Mouse (Mus musculus) megakaryocyte, embryonic 14.5 days (primary cell): ENCODE measurements around the gene Ugt1a7c. TPM values are rescaled to one million over a fixed set of nuclear protein-coding genes. Genes with fewer than 3 reads are reported as not detected.

Experiments used
- H3K27me3 ChIP-seq: replicated peaks from 2 replicates; pipeline ENCODE3; 2012; ENCODE audit warnings: inconsistent platforms
- H3K36me3 ChIP-seq: replicated peaks from 2 replicates; pipeline ENCODE3; 2012; ENCODE audit warnings: low read length, inconsistent platforms, mixed read lengths
- H3K4me1 ChIP-seq: 2 replicates; pipeline ENCODE4 v1.6.1; 2012; ENCODE audit warnings: inconsistent platforms
- H3K4me3 ChIP-seq: replicated peaks from 2 replicates; pipeline ENCODE3; 2012; ENCODE audit warnings: moderate library complexity, mild to moderate bottlenecking, inconsistent platforms
- H3K9me3 ChIP-seq: 2 replicates; pipeline ENCODE4 v1.6.1; 2012; ENCODE audit warnings: inconsistent platforms
- FLI1 ChIP-seq: IDR thresholded peaks from 2 replicates; pipeline ENCODE4 v1.6.1; 2012; ENCODE audit warnings: low read length, inconsistent platforms, mixed read lengths
- GATA1 ChIP-seq: IDR thresholded peaks from 3 replicates; pipeline ENCODE4 v1.6.1; 2012; ENCODE audit warnings: mixed read lengths, low read length, inconsistent platforms, borderline replicate concordance
- polyA plus RNA-seq: library from polyadenylated mRNA; stranded (reverse); fragments of >175 nt; gene quantifications from 2 replicates; pipeline ENCODE4 v1.2.3, GENCODE M21; 2012; ENCODE audit warnings: low replicate concordance; ENCODE audit not compliant: insufficient read depth

Gene Ugt1a7c
- polyA plus RNA-seq, 1 experiment: 11.0 TPM

- Histone ChIP-seq H3K27me3 (peaks cover 6% of the 10 kb centered on the region), H3K36me3 (peaks cover 66% of the 10 kb centered on the region), H3K9me3 (peaks cover 23% of the 10 kb centered on the region), H3K4me1 (peaks cover 33% of the 10 kb centered on the region), H3K4me3 (no peak overlapping the region)
- TF ChIP-seq GATA1 (no peak), FLI1 (no peak)
Measured at GRCm38 (mm10) chr1:88260604-88261377, 165.9 kb downstream of the Ugt1a7c start.

GRCm38 (mm10) chr1:88261706-88262105 is 166.8 kb downstream of the Ugt1a7c start:
- H3K9me3 ChIP-seq: peaks cover 15% of the 10 kb centered on the region
- no peaks in the 10 kb centered on the region for H3K27me3 ChIP-seq
- peaks cover 76% of the 10 kb centered on the region for H3K36me3 ChIP-seq
- peaks cover 33% of the 10 kb centered on the region for H3K4me1 ChIP-seq
- no peak for TF ChIP-seq FLI1
- TF ChIP-seq GATA1: no peak
- no peak overlapping the region for H3K4me3 ChIP-seq

- no peak for TF ChIP-seq FLI1
- TF ChIP-seq GATA1: no peak
- peaks cover 81% of the 10 kb centered on the region for H3K36me3 ChIP-seq
- H3K4me1 ChIP-seq: peaks cover 33% of the 10 kb centered on the region
Measured at GRCm38 (mm10) chr1:88262255-88262654, 167.4 kb downstream of the Ugt1a7c start.

GRCm38 (mm10) chr1:88262961-88263360 is 168.1 kb downstream of the Ugt1a7c start:
- Histone ChIP-seq H3K9me3 (peaks cover 6% of the 10 kb centered on the region), H3K4me1 (peaks cover 33% of the 10 kb centered on the region), H3K4me3 (no peak overlapping the region), H3K27me3 (no peaks in the 10 kb centered on the region), H3K36me3 (peaks cover 88% of the 10 kb centered on the region)
- TF ChIP-seq GATA1 (no peak), FLI1 (no peak)

More at GRCm38 (mm10) chr1:88262255-88262654, 167.4 kb downstream of the Ugt1a7c start:
- Histone ChIP-seq H3K27me3 (no peaks in the 10 kb centered on the region), H3K9me3 (peaks cover 12% of the 10 kb centered on the region), H3K4me3 (no peak overlapping the region)

- no peaks in the 10 kb centered on the region for H3K27me3 ChIP-seq
- H3K9me3 ChIP-seq: no peaks in the 10 kb centered on the region
- peaks cover 32% of the 10 kb centered on the region for H3K4me1 ChIP-seq
- no peak for TF ChIP-seq GATA1
- no peak for TF ChIP-seq FLI1
- peaks cover 96% of the 10 kb centered on the region for H3K36me3 ChIP-seq
- no peak overlapping the region for H3K4me3 ChIP-seq
Measured at GRCm38 (mm10) chr1:88263778-88264177, 168.9 kb downstream of the Ugt1a7c start.

GRCm38 (mm10) chr1:88264237-88264868 is 169.5 kb downstream of the Ugt1a7c start:
- H3K4me1 ChIP-seq: peaks cover 27% of the 10 kb centered on the region
- no peak overlapping the region for H3K4me3 ChIP-seq
- peaks cover 100% of the 10 kb centered on the region for H3K36me3 ChIP-seq
- TF ChIP-seq GATA1 (no peak), FLI1 (no peak)
- H3K27me3 ChIP-seq: no peaks in the 10 kb centered on the region
- no peaks in the 10 kb centered on the region for H3K9me3 ChIP-seq

GRCm38 (mm10) chr1:88264869-88265240 is 170.0 kb downstream of the Ugt1a7c start:
- H3K4me3 ChIP-seq: no peak overlapping the region
- H3K27me3 ChIP-seq: no peaks in the 10 kb centered on the region
- H3K9me3 ChIP-seq: no peaks in the 10 kb centered on the region
- H3K4me1 ChIP-seq: peaks cover 22% of the 10 kb centered on the region
- peaks cover 100% of the 10 kb centered on the region for H3K36me3 ChIP-seq
- TF ChIP-seq GATA1 (no peak), FLI1 (no peak)

- Histone ChIP-seq H3K9me3 (no peaks in the 10 kb centered on the region; the same call in 1 of the 2 replicates), H3K4me3 (no peak overlapping the region), H3K4me1 (peaks cover 15% of the 10 kb centered on the region), H3K36me3 (peaks cover 96% of the 10 kb centered on the region), H3K27me3 (no peaks in the 10 kb centered on the region)
- TF ChIP-seq FLI1 (no peak), GATA1 (no peak)
Measured at GRCm38 (mm10) chr1:88266123-88266522, 171.3 kb downstream of the Ugt1a7c start.

GRCm38 (mm10) chr1:88267489-88267888 is 172.6 kb downstream of the Ugt1a7c start:
- Histone ChIP-seq H3K4me1 (peaks cover 2% of the 10 kb centered on the region), H3K27me3 (no peaks in the 10 kb centered on the region), H3K4me3 (no peak overlapping the region), H3K36me3 (peaks cover 96% of the 10 kb centered on the region), H3K9me3 (peaks cover 7% of the 10 kb centered on the region; the same call in 1 of the 2 replicates)
- TF ChIP-seq FLI1: no peak
- no peak for TF ChIP-seq GATA1

- H3K9me3 ChIP-seq: peaks cover 7% of the 10 kb centered on the region; the same call in 1 of the 2 replicates
- peaks cover 4% of the 10 kb centered on the region for H3K4me1 ChIP-seq
- TF ChIP-seq GATA1 (no peak), FLI1 (no peak)
- H3K36me3 ChIP-seq: peaks cover 96% of the 10 kb centered on the region
- H3K4me3 ChIP-seq: no peak overlapping the region
- H3K27me3 ChIP-seq: no peaks in the 10 kb centered on the region
Measured at GRCm38 (mm10) chr1:88268070-88268469, 173.2 kb downstream of the Ugt1a7c start.

Other genes starting within 250 kb of the Ugt1a7c start
- gene Dgkd, start 241.8 kb upstream of the Ugt1a7c start, polyA plus RNA-seq: 10.9 and 24.3 TPM in 2 replicates
- 0.68 and 2.3 TPM in 2 replicates for gene Usp40, start 86.5 kb upstream of the Ugt1a7c start, polyA plus RNA-seq
- gene Ugt1a10, start 39.7 kb upstream of the Ugt1a7c start, polyA plus RNA-seq: not detected in 2 replicates
- 0.77 TPM in 1 of 2 replicates, not detected in the other for gene Ugt1a9, start 24.3 kb upstream of the Ugt1a7c start, polyA plus RNA-seq
- not detected in 2 replicates for gene Ugt1a8, start 7.2 kb upstream of the Ugt1a7c start, polyA plus RNA-seq
- not detected in 2 replicates for gene Ugt1a6b, start 8.2 kb downstream of the Ugt1a7c start, polyA plus RNA-seq
- not detected in 2 replicates for gene Ugt1a6a, start 39.7 kb downstream of the Ugt1a7c start, polyA plus RNA-seq
- 0.04 TPM in 1 of 2 replicates, not detected in the other for gene Ugt1a5, start 71.0 kb downstream of the Ugt1a7c start, polyA plus RNA-seq
- not detected in 2 replicates for gene Ugt1a2, start 105.5 kb downstream of the Ugt1a7c start, polyA plus RNA-seq
- not detected in 2 replicates for gene Dnajb3, start 110.7 kb downstream of the Ugt1a7c start, polyA plus RNA-seq
- gene Ugt1a1, start 116.9 kb downstream of the Ugt1a7c start, polyA plus RNA-seq: not detected in 2 replicates
- gene Mroh2a, start 131.9 kb downstream of the Ugt1a7c start, polyA plus RNA-seq: not detected in 2 replicates
- gene Hjurp, start 182.6 kb downstream of the Ugt1a7c start, polyA plus RNA-seq: 2.4 and 4.0 TPM in 2 replicates
- gene Trpm8, start 182.6 kb downstream of the Ugt1a7c start, polyA plus RNA-seq: not detected in 2 replicates